Mouse (Mus musculus) cerebellum, adult 11 months (tissue): Measurements from ENCODE around the gene Daam2.
A peak's percentile ranks its signal among the peaks of the same experiment; 100 is the strongest.

ENCODE experiments used
- DNase-seq: peaks from one replicate; pipeline ENCODE4 v3.0.0; 2022

Daam2 gene

GRCm38 (mm10) chr17:49563830-49564470 lies at the start of gene Daam2:
TSS of gene Daam2 (minus strand) at chr17:49564343.
- peak; percentile 85 for DNase-seq

GRCm38 (mm10) chr17:49610296-49610695 lies 46.2 kb upstream of the Daam2 start:
- DNase-seq: no peak

- no peak for DNase-seq
These were observed 43.3 kb upstream of the Daam2 start for GRCm38 (mm10) chr17:49607351-49608027.

GRCm38 (mm10) chr17:49605397-49605796 lies 41.3 kb upstream of the Daam2 start:
- no peak for DNase-seq

GRCm38 (mm10) chr17:49590051-49590450 lies 25.9 kb upstream of the Daam2 start:
- DNase-seq: no peak

- DNase-seq: no peak
These were observed 18.3 kb upstream of the Daam2 start for GRCm38 (mm10) chr17:49582471-49582870.

GRCm38 (mm10) chr17:49577321-49577720 lies 13.2 kb upstream of the Daam2 start:
- no peak for DNase-seq

- no peak for DNase-seq
These were observed 4.6 kb upstream of the Daam2 start for GRCm38 (mm10) chr17:49568717-49569116.

GRCm38 (mm10) chr17:49564489-49564888 lies 346 bp upstream of the Daam2 start:
- no peak for DNase-seq

GRCm38 (mm10) chr17:49563416-49563780 lies 745 bp downstream of the Daam2 start:
- no peak for DNase-seq

- no peak for DNase-seq
These were observed 1.3 kb downstream of the Daam2 start for GRCm38 (mm10) chr17:49562701-49563415.

- peak; percentile 3 for DNase-seq
These were observed 2.2 kb downstream of the Daam2 start for GRCm38 (mm10) chr17:49561985-49562384.

- DNase-seq: peak; percentile 1
These were observed 4.3 kb downstream of the Daam2 start for GRCm38 (mm10) chr17:49559786-49560289.

- no peak for DNase-seq
These were observed 8.0 kb downstream of the Daam2 start for GRCm38 (mm10) chr17:49556169-49556568.

- DNase-seq: peak; percentile 7
These were observed 12.2 kb downstream of the Daam2 start for GRCm38 (mm10) chr17:49551991-49552390.

- no peak for DNase-seq
These were observed 12.7 kb downstream of the Daam2 start for GRCm38 (mm10) chr17:49551465-49551864.

- no peak for DNase-seq
These were observed 18.1 kb downstream of the Daam2 start for GRCm38 (mm10) chr17:49545997-49546396.

- no peak for DNase-seq
These were observed 18.7 kb downstream of the Daam2 start for GRCm38 (mm10) chr17:49545424-49545823.

GRCm38 (mm10) chr17:49544561-49544960 lies 19.6 kb downstream of the Daam2 start:
- DNase-seq: no peak

- no peak for DNase-seq
These were observed 23.4 kb downstream of the Daam2 start for GRCm38 (mm10) chr17:49540706-49541105.

GRCm38 (mm10) chr17:49539204-49539603 lies 24.9 kb downstream of the Daam2 start:
- DNase-seq: no peak

- no peak for DNase-seq
These were observed 28.6 kb downstream of the Daam2 start for GRCm38 (mm10) chr17:49535580-49535979.

GRCm38 (mm10) chr17:49534267-49534719 lies 29.9 kb downstream of the Daam2 start:
- DNase-seq: no peak

GRCm38 (mm10) chr17:49531661-49532060 lies 32.5 kb downstream of the Daam2 start:
- no peak for DNase-seq
